Mouse (Mus musculus) naive thymus-derived CD4-positive, alpha-beta T cell, adult 2 months (primary cell): ENCODE results near the gene Il18r1.
A peak's percentile ranks its signal among the peaks of the same experiment; 100 is the strongest.

Experiments
- DNase-seq: peaks from one replicate; pipeline ENCODE4 v3.0.0-alpha.2; 2011; ENCODE audit warnings: low read depth

Il18r1 gene

GRCm38 (mm10) chr1:40494594-40494993, 29.2 kb downstream of the Il18r1 start:
- no peak for DNase-seq

GRCm38 (mm10) chr1:40499708-40500107, 34.4 kb downstream of the Il18r1 start:
- no peak for DNase-seq

DNA sequence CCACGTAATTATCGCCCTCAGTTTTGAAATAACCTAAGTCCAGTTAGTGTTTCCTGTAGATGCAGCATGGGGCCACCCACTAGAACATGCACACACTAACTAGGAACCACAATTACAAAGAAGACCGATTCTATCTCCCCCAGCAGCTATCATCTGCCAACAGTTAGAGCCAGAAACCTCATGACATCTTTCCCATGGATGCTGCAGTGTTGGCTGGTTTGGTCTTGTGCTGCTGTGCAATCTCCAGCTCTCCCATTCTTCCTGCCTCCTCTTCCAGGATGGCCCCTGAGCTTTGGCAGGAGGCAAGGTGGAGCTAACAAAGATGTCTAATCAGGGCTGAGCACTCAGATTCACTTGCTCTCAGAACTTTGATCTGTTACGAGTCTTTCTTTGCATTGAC, 35.8 kb downstream of the Il18r1 start:
- DNase-seq: no peak

GRCm38 (mm10) chr1:40501546-40502398, 36.4 kb downstream of the Il18r1 start:
- DNase-seq: peak; percentile 11

DNA sequence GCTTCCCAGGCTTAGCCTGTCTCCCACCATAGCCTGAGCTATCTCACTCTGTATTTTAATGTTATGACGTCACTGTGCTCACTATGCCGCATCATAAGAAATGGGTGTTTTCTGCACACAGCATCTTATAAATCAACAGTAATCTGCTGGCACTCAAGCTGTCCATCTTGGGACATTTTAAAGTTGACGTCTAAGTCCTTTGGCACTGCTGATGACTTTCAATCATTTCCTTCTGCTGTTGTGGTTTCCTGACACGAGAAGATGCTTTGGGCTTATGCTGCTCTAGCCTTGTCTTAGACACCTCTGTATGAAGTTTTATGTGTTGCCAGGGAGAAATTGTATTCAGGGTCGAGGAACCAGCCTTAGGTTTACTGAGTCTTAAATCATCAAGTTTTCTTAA, 39.2 kb downstream of the Il18r1 start:
- peak; percentile 20 for DNase-seq

GRCm38 (mm10) chr1:40514851-40515585, 49.7 kb downstream of the Il18r1 start, which contains the start of gene Il18rap:
Gene Il18rap, plus strand, starts transcription at chr1:40515362.
- DNase-seq: peak; percentile 59

- DNase-seq: no peak
These were observed 51.0 kb downstream of the Il18r1 start for GRCm38 (mm10) chr1:40516364-40516763.

GRCm38 (mm10) chr1:40522918-40523317, 57.6 kb downstream of the Il18r1 start:
- DNase-seq: no peak

DNA sequence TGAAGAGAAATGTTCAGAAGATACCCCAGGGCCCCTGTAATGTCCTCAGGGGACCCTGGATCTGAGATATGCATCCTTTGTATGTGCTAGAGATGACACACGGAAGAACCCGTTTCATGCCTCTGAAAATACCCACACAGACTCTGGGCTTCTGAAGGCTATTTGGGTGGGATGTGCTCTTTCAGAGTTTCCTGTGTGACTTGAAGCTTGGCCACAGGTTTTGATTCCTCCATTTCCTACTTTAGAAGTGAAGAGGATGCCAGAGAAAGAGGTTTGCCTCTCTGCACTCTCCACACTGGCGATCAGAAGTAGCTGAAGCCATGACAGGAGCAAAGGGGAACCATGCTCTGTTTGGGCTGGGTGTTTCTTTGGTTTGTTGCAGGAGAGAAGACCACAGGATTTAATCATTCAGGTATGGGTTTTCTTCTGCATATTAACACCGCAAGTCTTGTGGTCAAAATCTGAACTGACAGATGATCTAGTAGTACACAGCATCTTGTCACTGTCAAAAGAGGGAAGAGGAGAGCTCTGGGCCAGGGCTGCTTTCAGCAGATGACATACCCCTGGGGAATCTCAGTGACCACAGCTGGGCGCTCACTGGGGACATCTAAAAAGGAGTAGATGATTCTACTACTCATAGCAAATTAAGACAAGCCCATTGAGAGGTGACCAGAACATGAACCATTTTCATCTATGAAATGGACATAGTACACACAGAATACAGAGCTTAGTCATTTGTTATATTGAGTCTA, 58.8 kb downstream of the Il18r1 start:
- DNase-seq: no peak

DNA sequence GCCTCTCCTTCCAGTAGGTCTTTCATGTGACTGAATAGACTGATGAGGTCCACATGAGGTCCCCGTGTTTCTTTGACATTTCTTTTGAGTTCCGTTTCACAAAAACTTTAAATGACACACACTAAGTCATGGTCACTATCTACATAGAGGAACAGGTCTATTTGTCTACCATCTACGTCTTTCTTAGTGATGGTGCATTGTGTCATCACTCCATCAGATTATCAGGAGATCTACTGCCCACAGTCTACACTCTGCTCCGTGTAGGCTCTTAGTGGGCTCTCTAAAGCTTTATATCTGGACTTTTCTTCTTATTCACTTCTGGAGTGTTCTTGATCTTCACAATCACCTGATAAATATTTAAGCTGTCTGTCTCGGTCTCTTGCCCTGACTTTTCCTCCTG, 63.9 kb downstream of the Il18r1 start:
- DNase-seq: no peak

DNA sequence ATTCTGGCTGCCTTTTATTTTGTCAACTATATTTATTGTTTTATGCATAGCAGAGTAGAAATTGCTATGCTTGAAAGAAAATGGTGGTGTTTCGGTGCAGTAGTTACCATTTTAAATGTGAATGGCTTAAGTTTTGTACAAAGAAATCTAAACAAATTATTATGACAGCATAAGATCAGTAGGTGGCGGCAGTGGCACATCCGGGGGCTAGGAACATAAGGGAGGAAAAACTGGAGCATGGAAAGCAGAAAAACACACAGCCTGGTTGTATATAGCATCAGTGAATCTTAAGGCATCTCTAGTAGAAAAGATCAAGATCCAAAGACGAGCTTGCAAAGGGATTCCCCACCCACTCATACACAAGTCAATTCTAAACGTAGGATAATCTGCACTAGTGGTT, 72.2 kb downstream of the Il18r1 start:
- DNase-seq: no peak

DNA sequence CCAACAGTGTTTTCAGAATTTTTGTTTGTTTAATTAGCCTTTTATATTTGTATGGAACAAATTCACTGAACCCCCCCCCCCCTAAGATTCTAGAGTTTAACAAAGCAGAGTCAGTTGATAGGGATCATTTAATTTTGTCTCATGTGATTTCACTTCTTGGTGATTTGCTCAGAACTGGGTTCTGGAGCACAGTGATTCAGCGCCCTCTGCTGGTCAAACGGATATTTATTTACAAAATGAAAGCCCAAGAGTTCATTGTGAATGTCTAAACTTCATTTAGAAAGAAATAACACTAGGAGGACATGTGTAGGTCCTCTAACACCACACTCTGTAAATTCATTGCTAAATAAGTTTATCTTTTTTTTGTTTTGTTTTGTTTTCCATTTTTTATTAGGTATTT, 79.3 kb downstream of the Il18r1 start:
- DNase-seq: peak; percentile 88

- no peak for DNase-seq
These were observed 81.3 kb downstream of the Il18r1 start for GRCm38 (mm10) chr1:40546645-40547044.

DNA sequence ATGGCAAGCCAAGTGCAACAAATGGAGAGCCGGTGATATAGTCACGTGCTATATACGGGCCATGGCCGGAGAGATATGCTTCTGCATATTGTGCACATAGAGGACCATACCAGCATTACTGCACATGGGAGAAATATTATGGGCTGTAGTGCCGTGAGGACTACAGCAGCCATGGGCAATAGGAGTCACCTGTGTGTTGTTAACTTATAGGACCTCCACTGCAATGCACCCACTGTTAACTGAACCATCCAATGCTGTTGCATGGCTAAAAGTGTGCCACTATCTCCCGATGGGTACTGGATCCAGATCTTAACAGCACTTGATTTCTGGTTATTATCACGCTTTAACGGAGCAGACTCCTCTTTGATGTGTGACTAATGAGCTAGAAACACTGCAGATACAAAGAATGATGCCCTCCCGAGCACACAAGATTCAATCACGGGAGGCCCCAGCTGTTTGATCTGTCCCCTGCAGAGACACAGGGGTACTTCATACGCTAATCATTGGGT, 81.8 kb downstream of the Il18r1 start:
- no peak for DNase-seq

DNA sequence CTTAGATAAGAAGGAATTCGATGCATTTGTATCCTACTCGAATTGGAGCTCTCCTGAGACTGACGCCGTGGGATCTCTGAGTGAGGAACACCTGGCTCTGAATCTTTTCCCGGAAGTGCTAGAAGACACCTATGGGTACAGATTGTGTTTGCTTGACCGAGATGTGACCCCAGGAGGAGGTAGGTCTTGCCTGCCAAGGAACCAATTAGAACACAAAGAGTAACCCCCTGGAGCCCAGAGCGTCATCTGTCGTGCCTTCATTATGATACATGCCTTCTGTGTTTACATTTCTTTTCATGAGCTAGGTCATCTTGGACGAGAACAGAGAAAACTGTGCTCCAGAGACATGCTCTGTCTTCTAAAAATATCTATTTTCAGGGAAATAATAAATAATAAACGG, 82.4 kb downstream of the Il18r1 start:
- no peak for DNase-seq
